Mouse (Mus musculus): ENCODE data around the gene Anp32b. TPM values are rescaled to one million over a fixed set of nuclear protein-coding genes. Genes with fewer than 3 reads are reported as not detected.

The Anp32b gene
- 10 to 100 TPM; 54.9 to 56.1 TPM for total RNA-seq (2021)
- long read RNA-seq, transcript Anp32b-201 (7 exons, 1,716 nt) = major isoform, 44 of 54 reads
- long read RNA-seq, partial matches to known transcripts = 0 of 54 reads
- long read RNA-seq, other reads (novel, unspliced or antisense) = 10 of 54 reads

GRCm38 (mm10) chr4:46450519-46451131 lies at the start of gene Anp32b:
Gene Anp32b, plus strand, starts transcription at chr4:46450902.
- peak; percentile 91 to 94 for DNase-seq (ENCODE audit: low spot score in 2 of 2)

DNA sequence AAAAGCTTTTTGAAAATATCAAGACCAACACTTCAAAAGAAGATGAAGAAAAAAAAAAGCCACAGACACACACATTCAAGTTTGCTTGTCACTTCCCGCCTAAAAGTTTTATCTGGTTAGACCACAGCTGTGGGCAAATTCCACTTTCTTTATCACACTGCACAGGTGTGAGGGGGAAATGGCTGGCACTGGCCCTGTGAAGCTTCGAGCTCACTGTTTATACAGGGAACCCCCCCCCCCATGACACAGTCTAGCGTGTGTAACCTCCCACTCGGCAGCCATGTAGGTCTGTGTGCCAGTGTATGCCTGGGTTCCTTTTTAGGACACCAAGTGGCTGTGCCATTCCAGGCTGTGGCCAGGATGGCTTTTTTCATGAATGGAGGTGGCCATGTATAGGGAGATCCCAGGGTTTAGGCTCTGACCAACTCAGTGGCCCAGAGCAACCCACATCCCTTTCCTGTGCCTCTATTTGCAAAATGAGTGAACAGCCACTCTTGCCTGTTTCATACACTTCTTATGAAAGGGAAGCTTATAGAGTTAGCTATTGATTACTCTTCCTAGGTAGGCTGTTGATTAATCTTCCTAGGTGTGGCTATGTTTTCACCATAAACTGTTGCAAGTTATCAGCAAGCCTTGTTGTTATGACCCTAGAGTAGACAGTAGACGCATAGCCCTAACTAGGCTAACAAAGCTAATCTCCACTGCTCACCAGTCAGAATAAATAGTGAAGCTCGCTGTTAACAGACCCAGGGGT lies 46.5 kb upstream of the Anp32b start:
- no peak for DNase-seq (ENCODE audit: low spot score in 2 of 2)

DNA sequence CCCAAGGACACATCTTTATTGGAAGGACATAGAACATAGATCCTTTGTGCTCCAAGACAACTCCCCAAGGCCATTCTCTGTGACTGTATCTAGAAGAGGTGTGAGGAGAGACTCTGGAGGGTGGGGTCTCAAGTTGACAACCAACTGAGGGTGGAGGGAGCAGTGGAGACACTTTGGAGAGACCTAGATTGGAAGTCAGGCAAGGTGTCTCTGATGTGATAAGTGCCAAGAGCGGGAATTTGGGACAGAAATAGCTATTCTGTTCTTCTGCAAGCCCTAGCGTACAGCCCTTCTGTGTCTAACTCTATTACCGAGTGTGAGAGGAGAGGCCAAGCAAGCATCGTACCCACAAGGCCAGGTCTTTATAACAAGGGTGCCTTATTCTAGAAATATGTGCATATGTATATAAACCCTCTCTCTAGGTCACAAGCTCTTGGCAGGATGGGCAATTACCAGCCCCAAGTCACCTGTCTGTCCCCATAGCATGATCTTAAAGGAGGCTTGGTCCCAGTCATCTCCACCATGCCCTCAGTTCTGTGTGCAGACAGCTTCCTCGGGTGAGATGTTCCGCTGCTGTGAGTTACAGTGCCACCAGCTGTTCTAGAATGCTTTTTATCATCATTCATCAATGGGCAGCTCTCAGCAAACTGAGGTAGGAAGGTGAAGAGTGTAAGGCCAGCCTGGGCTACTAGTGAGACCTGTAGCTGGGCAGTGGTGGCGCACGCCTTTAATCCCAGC lies 43.6 kb upstream of the Anp32b start:
- no peak for DNase-seq (ENCODE audit: low spot score in 2 of 2)

DNA sequence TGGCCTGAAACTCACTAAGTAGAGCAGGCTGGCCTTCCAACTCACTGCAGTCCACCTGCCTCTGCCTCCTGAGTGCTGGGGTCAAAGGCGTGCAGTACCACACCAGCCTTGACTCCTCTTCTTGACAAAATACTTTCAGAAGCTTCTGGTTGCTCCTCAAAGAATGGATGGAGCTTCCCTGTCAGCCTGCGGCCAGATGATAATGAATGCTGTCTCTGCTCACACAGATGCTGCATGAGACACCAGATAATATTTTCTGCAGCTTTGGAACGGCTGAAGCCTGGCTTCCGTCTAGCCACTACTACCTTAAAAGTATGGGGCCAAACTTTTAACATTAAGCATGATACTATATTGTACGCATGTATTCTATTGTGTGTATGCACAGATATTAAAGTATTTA lies 40.0 kb upstream of the Anp32b start:
- DNase-seq (ENCODE audit: low spot score in 2 of 2) = no peak

DNA sequence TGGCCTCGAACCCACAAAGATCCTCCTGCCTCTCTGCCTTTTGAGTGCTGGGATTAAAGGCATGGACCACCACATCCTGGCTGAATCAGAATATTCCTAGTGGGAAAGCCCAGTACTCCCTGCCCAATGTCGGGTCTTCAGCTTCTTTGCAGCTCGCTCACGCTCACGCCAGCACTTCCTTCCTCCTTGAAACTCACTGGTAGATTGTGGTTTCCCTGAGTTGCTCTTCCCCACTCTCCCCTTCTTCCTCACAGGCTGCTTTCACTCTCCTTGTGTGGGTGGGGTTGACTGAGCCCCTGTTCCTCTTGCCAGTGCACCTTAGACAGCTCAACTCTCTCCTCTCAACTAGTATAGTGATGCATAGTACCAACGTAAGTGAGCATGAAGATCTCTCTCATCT lies 39.2 kb upstream of the Anp32b start:
- no peak for DNase-seq (ENCODE audit: low spot score in 2 of 2)

DNA sequence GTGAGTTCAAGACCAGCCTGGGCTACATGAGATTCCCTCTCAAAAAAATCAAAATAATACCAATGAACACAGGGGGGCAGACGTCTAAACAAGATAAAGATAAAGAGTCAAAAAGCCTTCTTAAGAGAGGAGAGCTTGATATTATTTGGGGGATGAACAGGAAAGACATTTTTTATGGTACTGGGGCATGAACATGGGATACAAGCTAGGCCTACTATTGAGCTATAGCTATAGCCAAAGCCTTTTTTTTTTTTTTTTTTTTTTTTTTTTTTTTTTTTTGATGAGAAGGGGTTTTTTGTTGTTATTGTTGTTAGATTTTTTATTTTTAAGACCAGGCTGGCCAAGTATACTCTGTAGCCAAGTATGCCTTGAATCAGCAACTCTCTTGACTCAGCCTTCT lies 38.6 kb upstream of the Anp32b start:
- no peak for DNase-seq (ENCODE audit: low spot score in 2 of 2)

DNA sequence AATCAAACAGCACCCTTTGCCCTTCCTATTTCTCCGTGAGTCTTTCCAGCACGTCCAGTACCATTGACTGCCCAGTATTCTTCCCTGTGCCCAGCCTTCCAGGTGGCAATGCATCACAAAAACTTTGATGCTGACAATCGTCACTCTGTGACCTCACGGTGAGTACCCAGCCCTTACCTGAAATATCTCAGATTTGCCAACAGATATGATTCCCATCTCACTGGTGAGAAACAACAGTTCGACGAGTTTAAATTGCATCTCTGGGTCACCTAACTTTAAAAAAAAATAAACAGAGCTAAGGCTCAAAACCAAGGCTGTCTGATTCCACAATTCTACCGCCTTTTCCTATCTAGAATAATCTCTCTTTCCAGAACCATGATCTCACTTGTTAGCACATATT lies 37.3 kb upstream of the Anp32b start, which contains the start of gene Hemgn:
Gene Hemgn, minus strand, starts transcription at position 101 of the 400 bp plus-strand sequence.
- no peak for DNase-seq (ENCODE audit: low spot score in 2 of 2)

DNA sequence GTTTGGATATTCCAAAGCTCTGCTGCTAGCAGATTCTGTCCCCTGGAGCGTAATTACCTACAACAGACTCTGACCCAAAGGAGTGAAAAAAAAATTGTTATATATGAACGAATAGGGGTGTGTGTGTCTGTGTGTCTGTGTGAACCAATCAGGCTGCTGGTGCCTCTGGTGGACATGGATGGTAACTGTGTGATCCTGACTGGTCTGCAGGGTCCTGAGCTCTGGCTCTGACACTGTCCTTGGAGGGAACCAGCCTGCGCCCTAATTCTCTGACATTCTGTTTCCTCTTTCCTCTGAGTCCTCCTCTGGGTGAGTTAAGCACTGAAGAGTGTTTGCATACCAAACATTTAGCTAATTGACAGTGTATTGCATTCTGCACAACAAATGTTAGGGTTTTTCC lies 33.2 kb upstream of the Anp32b start:
- no peak for DNase-seq (ENCODE audit: low spot score in 2 of 2)

GRCm38 (mm10) chr4:46418851-46419250 lies 31.9 kb upstream of the Anp32b start:
- DNase-seq (ENCODE audit: low spot score in 2 of 2) = no peak

DNA sequence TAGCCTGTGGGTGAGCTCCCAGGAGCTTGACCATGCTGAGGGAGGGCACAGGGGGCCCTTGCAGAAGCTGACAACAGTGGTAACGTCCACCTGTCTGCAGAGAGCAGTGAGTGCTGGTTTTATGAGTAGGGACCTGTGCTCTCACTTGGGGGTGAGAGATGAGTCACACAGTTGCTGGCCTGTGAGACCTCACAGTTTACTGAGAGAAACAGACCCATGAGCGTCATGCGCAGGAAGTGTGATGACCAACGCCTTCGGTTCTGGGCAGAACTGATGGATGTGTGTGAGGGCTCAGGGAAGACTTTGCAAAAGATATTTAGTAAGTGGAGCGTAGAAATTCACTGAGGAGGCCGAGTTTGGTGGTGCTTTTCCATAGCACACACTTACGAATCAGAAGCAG lies 28.1 kb upstream of the Anp32b start:
- no peak for DNase-seq (ENCODE audit: low spot score in 2 of 2)

GRCm38 (mm10) chr4:46428903-46429499 lies 21.7 kb upstream of the Anp32b start:
- DNase-seq (ENCODE audit: low spot score in 2 of 2) = peak in 1 of 2 experiments; percentile 37

DNA sequence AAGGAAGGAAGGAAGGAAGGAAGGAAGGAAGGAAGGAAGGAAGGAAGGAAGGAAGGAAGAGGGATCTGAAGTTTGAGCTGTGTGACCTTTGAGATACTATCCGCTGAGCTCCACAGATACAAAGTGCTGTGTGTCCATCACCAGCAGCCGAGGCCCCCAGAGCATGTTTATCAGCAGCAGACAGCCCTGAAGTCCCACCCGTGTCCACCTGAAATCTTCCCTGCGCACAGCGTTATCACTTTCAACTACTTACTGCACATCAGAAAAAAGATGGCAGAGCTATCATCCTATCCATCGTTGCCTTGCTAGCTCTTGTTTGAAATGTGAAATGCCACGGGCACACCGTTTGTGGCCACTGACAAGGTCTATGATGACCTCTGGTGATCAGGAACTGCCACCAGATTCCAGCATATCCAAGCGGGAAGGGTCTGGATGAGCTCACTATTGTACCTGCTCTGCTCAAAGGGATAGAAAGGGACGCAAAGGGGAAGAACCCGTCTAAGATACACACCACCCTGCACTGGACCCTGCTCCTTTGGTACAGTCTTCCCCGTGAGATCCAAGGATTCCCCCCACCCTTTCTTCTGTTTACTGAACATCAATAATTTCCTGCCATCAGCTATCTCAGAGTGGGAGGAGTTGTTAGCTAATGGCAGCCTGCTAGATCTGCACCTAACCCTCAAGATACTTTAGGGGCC lies 18.2 kb upstream of the Anp32b start:
- DNase-seq (ENCODE audit: low spot score in 2 of 2) = no peak

- DNase-seq (ENCODE audit: low spot score in 2 of 2) = no peak
These were observed 8.2 kb upstream of the Anp32b start for GRCm38 (mm10) chr4:46442501-46442900.

- no peak for DNase-seq (ENCODE audit: low spot score in 2 of 2)
These were observed 5.3 kb upstream of the Anp32b start for GRCm38 (mm10) chr4:46445237-46445945.

DNA sequence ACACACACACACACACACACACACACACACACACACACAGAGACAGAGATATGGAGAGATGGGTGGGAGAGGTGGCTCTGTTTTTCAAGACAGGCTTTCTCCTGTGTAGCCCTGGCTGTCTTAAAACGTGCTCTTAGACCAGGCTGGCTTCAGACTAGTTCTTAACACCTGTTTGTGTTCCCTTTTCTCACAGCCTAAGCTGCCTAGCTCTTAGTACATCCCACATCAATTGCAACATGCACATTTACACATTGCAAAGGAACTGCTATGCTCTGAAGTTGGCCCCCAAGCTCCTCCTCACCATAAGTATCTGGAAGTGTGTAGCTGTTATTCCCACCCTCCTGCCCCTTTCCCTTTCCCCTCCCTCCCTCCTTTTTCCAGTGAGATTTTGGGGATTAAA lies 3.2 kb upstream of the Anp32b start:
- DNase-seq (ENCODE audit: low spot score in 2 of 2) = no peak

- DNase-seq (ENCODE audit: low spot score in 2 of 2) = no peak
These were observed 1.8 kb upstream of the Anp32b start for GRCm38 (mm10) chr4:46448886-46449285.

DNA sequence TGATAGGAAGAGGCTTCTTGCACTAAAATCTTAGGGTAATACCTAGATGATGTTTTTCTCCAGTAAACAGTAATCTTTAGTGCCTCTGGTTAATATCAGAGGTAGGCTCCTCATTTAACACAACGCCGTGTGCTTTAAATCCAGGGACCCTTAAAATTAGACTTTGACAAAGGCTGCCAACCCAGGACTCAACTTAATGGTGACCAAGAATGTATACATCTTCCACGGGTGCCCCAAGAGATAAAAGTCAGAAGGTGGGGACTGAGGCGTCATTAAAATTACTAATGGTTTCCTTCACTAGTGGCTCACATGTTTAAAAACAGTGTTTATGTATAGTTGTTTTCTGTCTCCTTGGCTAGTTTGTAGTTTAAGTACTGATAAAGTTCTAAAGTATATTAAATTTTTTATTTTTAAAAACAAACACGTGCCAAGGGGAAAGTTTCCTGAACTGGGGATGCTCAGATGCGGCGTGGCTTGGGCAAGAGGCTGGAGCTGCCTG lies 633 bp upstream of the Anp32b start:
- DNase-seq (ENCODE audit: low spot score in 2 of 2) = no peak

- DNase-seq (ENCODE audit: low spot score in 2 of 2) = peak; percentile 55 to 74
These were observed 597 bp downstream of the Anp32b start for GRCm38 (mm10) chr4:46451240-46451757.

DNA sequence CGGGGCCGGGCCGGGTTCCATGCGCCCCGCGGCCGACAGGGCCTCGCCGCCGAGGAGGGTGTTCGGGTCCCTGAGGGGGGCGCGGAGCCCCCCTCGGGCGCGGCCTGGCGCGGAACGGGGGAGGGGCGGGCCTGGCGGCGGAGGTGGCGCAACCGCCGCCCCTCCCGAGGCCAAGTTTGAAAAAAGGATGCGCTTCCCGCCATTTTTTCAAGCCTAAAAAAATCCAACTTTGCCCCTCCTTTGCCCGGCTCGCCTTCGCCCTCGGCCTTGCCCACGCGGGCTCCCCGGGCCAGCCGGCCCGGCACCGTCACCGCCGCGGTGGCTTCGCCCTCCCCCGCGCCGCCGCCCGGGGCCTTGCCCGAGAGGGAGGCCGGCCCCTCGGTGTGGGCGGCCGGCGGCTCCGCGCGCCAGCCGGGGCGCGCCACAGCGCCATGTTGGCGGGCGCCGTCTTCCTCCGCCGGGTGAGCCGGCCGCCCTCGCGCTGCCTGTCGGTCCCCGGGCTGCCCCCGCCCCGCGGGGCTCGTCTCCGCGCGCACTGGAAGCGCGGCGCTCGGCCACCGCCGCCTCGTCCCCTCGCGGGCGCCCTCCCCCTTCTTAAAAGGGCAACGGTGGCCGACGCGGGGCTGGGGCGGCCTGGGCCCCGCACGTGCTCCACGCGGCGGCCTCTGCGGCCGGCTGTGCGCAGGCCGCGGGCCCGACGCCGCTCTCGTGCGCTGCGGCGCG lies 1.2 kb downstream of the Anp32b start:
- DNase-seq (ENCODE audit: low spot score in 2 of 2) = peak; percentile 54 to 68
